Comparison of ENCODE assay signal across 24 mouse cellular contexts in genomic region chr9:103661873-103662272, GRCm38 (mm10).
"Had no signal": no experiment of that assay in that cellular context is flagged by ENCODE, and none has a peak within 500 bp of the region (broad histone marks: within the 10 kb centered on the region; RNA-seq: fewer than 3 reads in every experiment).

No protein-coding gene starts in this region.

- H3K9ac ChIP-seq: heart, embryonic 12.5 days; hindbrain, embryonic 12.5 days; hindbrain, embryonic 14.5 days; intestine, embryonic 15.5 days; limb, embryonic 12.5 days had no signal

- H3K27ac ChIP-seq: gastrocnemius, adult 2 months; heart, embryonic 10.5 days; hindbrain, embryonic 10.5 days; hindbrain, embryonic 12.5 days; hindbrain, embryonic 14.5 days; intestine, embryonic 15.5 days; layer of hippocampus, adult 2 months; left cerebral cortex, adult 2 months; limb, embryonic 10.5 days; limb, embryonic 12.5 days had no signal

- H3K9me3 ChIP-seq: heart, embryonic 10.5 days; heart, embryonic 12.5 days; hindbrain, embryonic 10.5 days; hindbrain, embryonic 12.5 days; intestine, embryonic 15.5 days; limb, embryonic 10.5 days; limb, embryonic 12.5 days had no signal

- H3K36me3 ChIP-seq: hindbrain, embryonic 10.5 days; hindbrain, embryonic 12.5 days; intestine, embryonic 15.5 days; limb, embryonic 10.5 days; limb, embryonic 12.5 days had no signal

- H3K27me3 ChIP-seq: heart, embryonic 12.5 days; hindbrain, embryonic 12.5 days; intestine, embryonic 15.5 days; limb, embryonic 12.5 days had no signal

- H3K4me2 ChIP-seq: heart, embryonic 12.5 days; hindbrain, embryonic 12.5 days; hindbrain, embryonic 14.5 days; intestine, embryonic 15.5 days; limb, embryonic 12.5 days had no signal

- H3K4me3 ChIP-seq: gastrocnemius, adult 2 months; heart, embryonic 10.5 days; heart, embryonic 12.5 days; hindbrain, embryonic 10.5 days; hindbrain, embryonic 12.5 days; intestine, embryonic 15.5 days; layer of hippocampus, adult 2 months; left cerebral cortex, adult 2 months; limb, embryonic 10.5 days; limb, embryonic 12.5 days had no signal

- DNase-seq: gastrocnemius, adult 2 months; gastrocnemius, postnatal 10 days; gastrocnemius, postnatal 25 days; heart, adult 18-20 months; heart, postnatal 10 days; heart, postnatal 4 days; kidney, adult 18-20 months; kidney, adult 8-10 months; kidney, postnatal 10 days; kidney, postnatal 25 days; kidney, postnatal 4 days had no signal

- ATAC-seq: hindbrain, embryonic 16.5 days; inflammation-experienced regulatory T-cells, adult 6 months; intestine, embryonic 15.5 days; intestine, postnatal 0 days had no signal
